Mouse (Mus musculus) kidney, adult 11 months (tissue): ENCODE measurements around the gene Gstm1.

Source experiments
- DNase-seq: peaks from one replicate; pipeline ENCODE4 v3.0.0; 2022

Gstm1 gene

DNA sequence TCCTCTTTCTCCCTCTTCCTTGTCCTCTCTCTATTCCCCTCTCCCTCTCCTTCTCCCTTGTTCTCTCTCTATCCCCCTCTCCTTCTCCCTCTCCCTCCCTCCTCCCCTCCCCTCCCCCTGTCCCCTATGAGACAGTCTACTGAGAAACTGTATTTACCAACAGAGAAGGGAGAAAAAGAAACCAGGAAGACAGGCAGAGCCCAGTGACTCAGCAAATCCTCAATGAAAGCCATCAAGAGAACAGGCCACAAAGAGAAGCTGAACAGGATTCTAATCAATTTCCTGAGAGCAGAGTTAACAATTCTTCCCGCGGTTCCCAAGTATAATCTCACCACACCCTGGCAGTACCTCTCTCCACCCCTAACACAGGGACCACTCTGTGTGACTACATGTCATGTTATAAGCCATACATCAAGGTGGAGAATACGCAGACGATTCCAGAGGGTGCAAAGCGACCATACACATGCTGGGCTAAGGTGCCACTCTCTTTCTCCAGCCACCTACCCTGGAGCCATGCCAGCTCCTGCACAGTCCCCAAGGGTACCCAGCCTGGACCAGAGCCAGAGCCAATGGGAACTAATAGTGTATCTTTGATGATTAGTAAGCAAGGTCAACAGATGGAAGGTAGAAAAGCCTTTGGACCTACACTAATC, 53.0 kb downstream of the Gstm1 start:
- no peak for DNase-seq

DNA sequence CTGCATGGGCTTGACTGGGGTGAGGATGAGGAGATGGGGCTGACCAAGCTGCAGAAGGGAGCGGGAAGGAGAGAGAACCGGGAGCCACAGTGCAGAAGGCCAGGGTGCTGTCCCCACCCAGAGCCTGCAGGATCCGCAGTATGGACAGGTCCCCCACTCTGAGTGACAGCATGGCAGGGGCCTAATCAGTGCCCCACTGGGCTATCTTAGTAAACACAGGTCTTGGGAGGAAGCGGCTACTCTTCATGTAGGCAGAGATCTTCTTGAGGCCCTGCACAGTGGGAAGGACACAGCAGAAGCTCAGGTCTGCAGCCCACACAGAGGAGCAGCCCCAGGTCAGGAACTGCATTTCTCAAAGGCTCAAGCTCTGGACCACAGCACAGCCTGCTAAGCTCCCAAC, 53.7 kb downstream of the Gstm1 start:
- DNase-seq, result no peak
